Mouse (Mus musculus) retina, postnatal 7 days (tissue): ENCODE measurements at regions not wholly inside any gene's neighbourhood (a gene's known extent, or its start where the extent isn't known, plus 50 kb on each side); places are given as distances from the start of the nearest gene placed in this dataset.

Experiments
- DNase-seq: peaks from one replicate; pipeline ENCODE4 v3.0.0-alpha.2; 2012; ENCODE audit warnings: low read depth, low spot score

GRCm38 (mm10) chr14:18394071-18394745 lies 62.5 kb upstream of the Ube2e1 start:
- DNase-seq: no peak

GRCm38 (mm10) chr14:18391824-18392486 lies 60.3 kb upstream of the Ube2e1 start:
- no peak for DNase-seq

GRCm38 (mm10) chr14:18389390-18389789 lies 57.7 kb upstream of the Ube2e1 start:
- DNase-seq: no peak

GRCm38 (mm10) chr14:18385953-18386668 lies 54.5 kb upstream of the Ube2e1 start:
- DNase-seq: no peak
